Mouse (Mus musculus) stomach, postnatal 0 days (tissue): ENCODE data around the gene Wnt9a. TPM values are rescaled to one million over a fixed set of nuclear protein-coding genes. Genes with fewer than 3 reads are reported as not detected.
A peak's percentile ranks its signal among the peaks of the same experiment; 100 is the strongest.

Experiments
- ATAC-seq: fragments of 200-750 bp; cut with Nextera tagmentation; 2 replicates; pipeline ENCODE4 v1.8.0; 2017; ENCODE audit not compliant: low FRiP score, low TSS enrichment
- DNase-seq: peaks from one replicate; pipeline ENCODE4 v3.0.0-alpha.2; 2016; ENCODE audit warnings: low spot score
- H3K27ac ChIP-seq: fragments of 300-500 bp; sonication (generic); replicated peaks from 2 replicates; pipeline ENCODE4 v1.5.1; 2014; ENCODE audit warnings: mild to moderate bottlenecking, control low read depth
- H3K27me3 ChIP-seq: fragments of 300-500 bp; sonication (generic); 2 replicates; pipeline ENCODE4 v1.6.1; 2014; ENCODE audit warnings: low read length; ENCODE audit not compliant: control insufficient read depth, insufficient read depth
- H3K36me3 ChIP-seq: fragments of 300-500 bp; sonication (generic); 2 replicates; pipeline ENCODE4 v1.6.1; 2014; ENCODE audit warnings: low read length, mixed read lengths; ENCODE audit not compliant: control insufficient read depth, insufficient read depth
- H3K4me1 ChIP-seq: fragments of 300-500 bp; sonication (generic); replicated peaks from 2 replicates; pipeline ENCODE4 v1.6.1; 2014; ENCODE audit warnings: antibody characterized with exemption; ENCODE audit not compliant: control insufficient read depth, insufficient read depth
- H3K4me2 ChIP-seq: fragments of 300-500 bp; sonication (generic); replicated peaks from 2 replicates; pipeline ENCODE4 v1.6.1; 2014; ENCODE audit warnings: low read depth, mild to moderate bottlenecking, control low read depth, moderate library complexity
- H3K4me3 ChIP-seq: fragments of 300-500 bp; sonication (generic); 2 replicates; pipeline ENCODE4 v1.5.1; 2014; ENCODE audit warnings: low read depth, low read length, control low read depth
- H3K9ac ChIP-seq: fragments of 300-500 bp; sonication (generic); 2 replicates; pipeline ENCODE4 v1.6.1; 2014; ENCODE audit warnings: mild to moderate bottlenecking, low read length, control low read depth, mixed read lengths
- H3K9me3 ChIP-seq: fragments of 300-500 bp; sonication (generic); 2 replicates; pipeline ENCODE4 v1.6.1; 2016; ENCODE audit warnings: low read length; ENCODE audit not compliant: control insufficient read depth
- CTCF ChIP-seq: IDR thresholded peaks from 2 replicates; pipeline ENCODE4 v1.5.1; 2016; ENCODE audit warnings: antibody characterized with exemption, low read depth, mild to moderate bottlenecking, moderate library complexity
- EP300 ChIP-seq: optimal IDR thresholded peaks from 2 replicates; pipeline ENCODE3; 2016; ENCODE audit warnings: antibody characterized with exemption
- WGBS: fragments of 180-500 bp; shearing (Covaris S2); extraction: QIAGEN DNeasy Blood & Tissue Kit; methylation state at CpG from one replicate; pipeline ENCODE4 v1.1.7; 2014; 5-methylcytosine and 5-hydroxymethylcytosine counted together
- polyA plus RNA-seq: library from polyadenylated mRNA; unstranded; fragments of >200 nt; fragmentation: Nextera tagmentation; extraction: Ambion mirVana; gene quantifications from 2 replicates; pipeline ENCODE4 v1.2.1, GENCODE M21; 2015

Wnt9a gene
- polyA plus RNA-seq, 1 experiment from 2014 or later: 2.8 TPM

DNA sequence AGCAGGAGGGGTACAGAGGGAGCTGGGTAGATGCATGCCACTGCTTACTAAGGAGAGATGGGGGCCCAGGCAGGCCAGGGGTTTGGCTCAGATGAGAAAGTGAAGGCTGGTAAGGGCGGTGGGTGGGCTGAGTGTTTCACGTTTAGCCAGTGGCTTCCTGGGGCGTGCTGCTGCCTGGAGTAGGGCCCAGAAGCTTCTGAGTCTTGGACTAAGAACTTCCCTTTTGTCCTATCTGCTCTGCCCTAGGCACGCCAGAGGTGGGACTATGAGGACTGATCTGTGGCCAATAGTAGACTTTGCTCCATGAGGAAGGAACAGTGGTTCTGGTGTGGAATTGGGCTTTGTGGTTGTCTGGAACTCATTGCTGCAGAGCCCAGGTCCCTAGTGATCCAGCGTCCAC is 36.2 kb downstream of the Wnt9a start:
- no peak overlapping the region for H3K4me2 ChIP-seq
- no peak for TF ChIP-seq EP300
- no peak for TF ChIP-seq CTCF
- no peaks in the 10 kb centered on the region for H3K36me3 ChIP-seq
- H3K4me1 ChIP-seq: peaks cover 2% of the 10 kb centered on the region; the same call in 1 of the 2 replicates
- no peak for DNase-seq
- H3K27ac ChIP-seq: no peak overlapping the region
- H3K4me3 ChIP-seq: no peak overlapping the region
- no peak overlapping the region for H3K9ac ChIP-seq
- WGBS: 78% methylated on average over 5 of the region's 5 CpGs
- no peaks in the 10 kb centered on the region for H3K9me3 ChIP-seq
- ATAC-seq: no peak
- no peaks in the 10 kb centered on the region for H3K27me3 ChIP-seq

DNA sequence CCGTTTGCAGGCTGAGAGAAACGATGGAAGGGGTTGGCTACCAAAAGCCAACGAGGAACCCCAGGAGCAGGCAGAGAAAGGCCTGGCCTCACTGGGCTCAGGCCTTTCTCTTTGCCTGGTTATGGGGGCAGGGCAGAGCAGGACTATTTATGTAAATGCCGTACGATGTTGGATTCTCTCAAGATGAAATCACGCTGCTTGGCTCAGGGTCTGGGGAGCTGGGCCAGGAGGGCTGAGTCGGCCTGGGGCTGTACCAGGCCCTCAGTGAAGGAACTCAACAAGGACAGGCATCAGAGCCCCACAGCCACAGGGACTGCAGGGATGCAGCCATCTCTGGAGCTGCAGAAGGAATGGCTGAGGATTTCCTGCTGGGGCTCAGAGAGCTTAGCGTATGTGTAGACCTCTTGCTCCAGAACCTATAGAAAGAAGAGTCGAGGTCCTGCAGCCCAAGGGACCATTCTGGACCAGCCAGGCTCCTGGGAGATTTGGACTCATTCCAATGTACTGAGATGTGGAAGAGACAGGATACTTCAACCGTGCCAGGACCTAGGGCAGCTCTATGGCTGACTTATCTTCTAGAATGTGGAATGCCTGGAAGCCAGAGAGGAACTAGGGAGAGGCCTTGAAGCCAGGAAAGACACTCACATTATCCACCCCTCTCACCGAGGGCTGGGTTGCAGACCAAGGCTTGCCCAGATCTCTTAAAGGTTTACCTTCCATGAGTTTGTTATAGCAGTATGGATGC is 39.6 kb downstream of the Wnt9a start:
- DNase-seq (peak; percentile 34), ATAC-seq (peak; percentile 77; the same call in 1 of the 2 replicates)
- Histone ChIP-seq H3K9me3 (no peaks in the 10 kb centered on the region), H3K27me3 (no peaks in the 10 kb centered on the region), H3K4me2 (no peak overlapping the region), H3K9ac (no peak overlapping the region), H3K27ac (peak overlapping the region; percentile 73), H3K4me1 (no peaks in the 10 kb centered on the region), H3K4me3 (no peak overlapping the region), H3K36me3 (no peaks in the 10 kb centered on the region)
- WGBS: 51% methylated on average over 11 of the region's 11 CpGs
- no peak; the same call in 1 of the 2 replicates for TF ChIP-seq CTCF
- no peak for TF ChIP-seq EP300

DNA sequence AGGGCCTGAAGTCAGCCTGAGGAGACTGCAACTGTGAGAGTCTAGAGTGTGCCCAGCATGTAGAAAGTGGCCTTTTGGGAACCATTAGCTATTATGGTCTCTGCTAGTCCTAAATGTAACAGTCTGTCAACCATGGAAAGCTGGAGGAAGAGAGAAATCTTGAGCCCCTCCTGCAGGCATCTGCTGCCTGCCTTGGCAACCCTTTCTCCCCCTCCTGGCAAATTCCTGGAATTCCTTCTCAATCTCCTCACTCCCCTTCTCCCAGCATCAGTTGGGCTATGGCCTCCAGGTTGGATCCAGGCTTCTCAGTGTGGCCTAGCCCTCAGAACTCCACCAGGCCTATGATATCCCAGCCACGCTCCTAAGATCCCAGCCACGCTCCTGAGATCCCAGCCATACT is 43.6 kb downstream of the Wnt9a start:
- no peaks in the 10 kb centered on the region for H3K4me1 ChIP-seq
- no peak overlapping the region for H3K4me3 ChIP-seq
- DNase-seq (no peak), ATAC-seq (no peak)
- no peaks in the 10 kb centered on the region for H3K27me3 ChIP-seq
- TF ChIP-seq CTCF (no peak), EP300 (no peak)
- H3K27ac ChIP-seq: no peak overlapping the region
- no peak overlapping the region for H3K4me2 ChIP-seq
- H3K9ac ChIP-seq: no peak overlapping the region
- no peaks in the 10 kb centered on the region for H3K36me3 ChIP-seq
- H3K9me3 ChIP-seq: no peaks in the 10 kb centered on the region
- WGBS: 85% methylated on average over 2 of the region's 2 CpGs

GRCm38 (mm10) chr11:59354793-59355192 is 48.1 kb downstream of the Wnt9a start:
- no peak for DNase-seq
- H3K9me3 ChIP-seq: no peaks in the 10 kb centered on the region
- H3K27ac ChIP-seq: no peak overlapping the region
- H3K9ac ChIP-seq: no peak overlapping the region
- no peak overlapping the region for H3K4me3 ChIP-seq
- no peak for ATAC-seq
- H3K27me3 ChIP-seq: no peaks in the 10 kb centered on the region
- TF ChIP-seq CTCF: no peak
- TF ChIP-seq EP300: no peak
- H3K4me1 ChIP-seq: no peaks in the 10 kb centered on the region
- no peak overlapping the region for H3K4me2 ChIP-seq
- 84% methylated on average over 4 of the region's 4 CpGs for WGBS
- H3K36me3 ChIP-seq: no peaks in the 10 kb centered on the region

GRCm38 (mm10) chr11:59356874-59357289 is 50.2 kb downstream of the Wnt9a start:
- H3K36me3 ChIP-seq: no peaks in the 10 kb centered on the region
- no peaks in the 10 kb centered on the region for H3K4me1 ChIP-seq
- H3K4me3 ChIP-seq: no peak overlapping the region
- no peak for DNase-seq
- WGBS: 49% methylated on average over 11 of the region's 11 CpGs
- H3K9me3 ChIP-seq: no peaks in the 10 kb centered on the region
- no peak overlapping the region for H3K4me2 ChIP-seq
- no peak overlapping the region for H3K27ac ChIP-seq
- H3K9ac ChIP-seq: no peak overlapping the region
- no peak for ATAC-seq
- no peaks in the 10 kb centered on the region for H3K27me3 ChIP-seq
- TF ChIP-seq CTCF (no peak), EP300 (no peak)

DNA sequence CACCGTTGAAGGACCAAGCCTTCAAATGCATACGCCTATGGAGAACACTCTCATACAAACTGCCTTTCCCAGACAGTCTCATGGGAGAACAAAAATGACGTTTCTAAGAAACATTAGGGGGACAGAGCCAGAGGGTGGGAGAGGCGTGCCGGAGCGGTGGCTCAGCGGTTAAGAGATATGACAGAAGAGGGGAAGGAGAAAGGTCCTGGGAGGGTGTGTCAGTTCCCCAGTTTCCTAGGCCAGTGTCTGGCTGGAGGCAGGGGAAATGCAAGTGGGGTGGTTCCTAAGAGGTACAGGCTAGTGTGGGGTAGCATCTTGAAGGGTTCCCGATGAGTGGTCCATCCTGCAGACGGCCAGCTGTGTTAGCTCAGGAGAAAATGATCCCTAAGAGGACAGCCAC is 54.6 kb downstream of the Wnt9a start:
- H3K36me3 ChIP-seq: no peaks in the 10 kb centered on the region
- no peak overlapping the region for H3K4me3 ChIP-seq
- TF ChIP-seq EP300: no peak
- TF ChIP-seq CTCF: no peak
- DNase-seq (no peak), ATAC-seq (no peak)
- WGBS: 64% methylated on average over 9 of the region's 9 CpGs
- no peak overlapping the region for H3K4me2 ChIP-seq
- H3K27ac ChIP-seq: no peak overlapping the region
- H3K9me3 ChIP-seq: no peaks in the 10 kb centered on the region
- H3K4me1 ChIP-seq: peaks cover 3% of the 10 kb centered on the region; the same call in 1 of the 2 replicates
- H3K27me3 ChIP-seq: no peaks in the 10 kb centered on the region
- no peak overlapping the region for H3K9ac ChIP-seq
